Mouse (Mus musculus): ENCODE results near the gene Arhgef10l. TPM values are rescaled to one million over a fixed set of nuclear protein-coding genes. Genes with fewer than 3 reads are reported as not detected.
"Not testable (repeated sequence)": the region's sequence is repeated elsewhere in the genome, so short reads cannot be mapped to it uniquely, and the experiment has no call there.

Arhgef10l gene
- polyA plus RNA-seq, 1 experiment from 2014 or later: 21.9 TPM

DNA sequence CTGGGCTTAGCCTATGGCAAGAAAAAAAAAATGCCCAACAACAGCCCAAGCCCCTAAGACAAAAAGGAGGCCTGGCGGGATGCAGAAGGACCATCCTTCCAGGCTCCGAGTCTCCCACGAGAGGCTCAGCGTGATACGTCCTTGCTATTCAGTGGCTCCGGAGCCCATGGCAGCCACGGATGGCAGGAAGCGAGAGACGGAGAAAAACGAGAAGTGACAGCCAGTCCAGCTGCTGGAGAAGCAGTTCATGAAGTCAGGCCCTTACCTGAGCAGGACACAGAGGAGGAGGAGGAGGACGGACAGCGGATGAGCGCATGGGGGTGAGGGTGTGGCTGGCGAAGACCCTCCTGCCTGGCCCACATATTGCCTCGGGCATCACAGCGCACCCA lies 84.5 kb downstream of the Arhgef10l start:
- Histone ChIP-seq H3K4me2 (replicated peaks) (no peak overlapping the region), H3K36me3 (replicated peaks; ENCODE audit: control insufficient read depth, insufficient read depth) (peaks cover 75% of the 10 kb centered on the region), H3K27ac (no peak overlapping the region), H3K9ac (no peak overlapping the region), H3K9me3 (ENCODE audit: control insufficient read depth, low read length) (no peaks in the 10 kb centered on the region), H3K27me3 (ENCODE audit: control insufficient read depth, insufficient read depth, low read length) (no peaks in the 10 kb centered on the region), H3K4me3 (replicated peaks; ENCODE audit: low read length) (no peak overlapping the region), H3K4me1 (replicated peaks; ENCODE audit: control insufficient read depth, insufficient read depth, low read length) (no peaks in the 10 kb centered on the region)
- DNase-seq (ENCODE audit: low spot score): no peak
- 70% methylated on average over 16 of the region's 16 CpGs for WGBS
- no peak for ATAC-seq (ENCODE audit: low FRiP score)

DNA sequence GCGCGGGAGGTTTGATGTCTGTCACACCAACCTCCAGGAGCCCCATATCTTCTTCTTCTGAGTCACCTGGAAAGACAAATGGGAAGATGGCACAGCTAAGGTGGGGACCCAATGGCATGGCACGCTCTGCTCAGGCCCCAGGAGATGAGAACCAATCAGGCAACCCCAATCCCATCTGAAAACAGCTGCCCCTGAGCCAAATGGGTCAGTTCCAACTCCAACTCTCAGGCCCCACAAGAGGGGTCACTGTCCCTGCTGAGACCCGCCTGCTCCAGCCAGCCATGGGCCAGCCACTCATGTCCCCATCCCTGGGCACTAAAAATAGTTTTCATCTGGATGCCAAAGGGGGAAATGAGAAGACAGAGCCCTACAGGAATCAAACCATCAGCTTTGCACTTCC lies 84.9 kb downstream of the Arhgef10l start:
- Histone ChIP-seq H3K36me3 (replicated peaks; ENCODE audit: control insufficient read depth, insufficient read depth) (peaks cover 78% of the 10 kb centered on the region), H3K9me3 (ENCODE audit: control insufficient read depth, low read length) (no peaks in the 10 kb centered on the region), H3K27ac (no peak overlapping the region), H3K9ac (no peak overlapping the region), H3K4me2 (replicated peaks) (no peak overlapping the region), H3K27me3 (ENCODE audit: control insufficient read depth, insufficient read depth, low read length) (no peaks in the 10 kb centered on the region), H3K4me3 (replicated peaks; ENCODE audit: low read length) (no peak overlapping the region), H3K4me1 (replicated peaks; ENCODE audit: control insufficient read depth, insufficient read depth, low read length) (no peaks in the 10 kb centered on the region)
- 96% methylated on average over 4 of the region's 4 CpGs for WGBS
- no peak for DNase-seq (ENCODE audit: low spot score)
- ATAC-seq (ENCODE audit: low FRiP score): no peak

DNA sequence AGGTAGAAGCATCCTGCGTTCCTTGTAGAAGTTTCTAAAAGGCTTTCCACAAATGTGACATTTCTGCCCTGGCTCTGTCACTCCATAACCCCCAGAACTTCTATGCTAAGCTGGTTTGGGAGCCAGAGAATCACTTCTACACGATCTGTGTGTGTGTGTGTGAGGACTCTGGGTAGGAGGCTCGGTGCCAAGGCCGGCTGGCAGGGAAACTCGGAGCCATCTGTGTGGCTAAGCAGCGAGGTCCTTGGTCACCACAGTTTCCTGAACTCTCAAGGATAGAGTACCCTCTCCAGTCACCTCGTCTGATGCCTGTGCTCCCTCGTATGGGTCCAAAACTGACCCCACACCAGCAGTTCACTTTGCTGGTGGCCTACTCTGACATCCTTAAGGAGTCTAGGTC lies 86.2 kb downstream of the Arhgef10l start:
- no peak overlapping the region for H3K4me3 ChIP-seq (replicated peaks; ENCODE audit: low read length)
- no peak overlapping the region for H3K27ac ChIP-seq
- H3K27me3 ChIP-seq (ENCODE audit: control insufficient read depth, insufficient read depth, low read length): no peaks in the 10 kb centered on the region
- H3K9me3 ChIP-seq (ENCODE audit: control insufficient read depth, low read length): no peaks in the 10 kb centered on the region
- H3K4me1 ChIP-seq (replicated peaks; ENCODE audit: control insufficient read depth, insufficient read depth, low read length): no peaks in the 10 kb centered on the region
- no peak overlapping the region for H3K4me2 ChIP-seq (replicated peaks)
- ATAC-seq (ENCODE audit: low FRiP score) (no peak), DNase-seq (ENCODE audit: low spot score) (no peak)
- WGBS: 79% methylated on average over 8 of the region's 8 CpGs
- peaks cover 88% of the 10 kb centered on the region for H3K36me3 ChIP-seq (replicated peaks; ENCODE audit: control insufficient read depth, insufficient read depth)
- H3K9ac ChIP-seq: no peak overlapping the region

DNA sequence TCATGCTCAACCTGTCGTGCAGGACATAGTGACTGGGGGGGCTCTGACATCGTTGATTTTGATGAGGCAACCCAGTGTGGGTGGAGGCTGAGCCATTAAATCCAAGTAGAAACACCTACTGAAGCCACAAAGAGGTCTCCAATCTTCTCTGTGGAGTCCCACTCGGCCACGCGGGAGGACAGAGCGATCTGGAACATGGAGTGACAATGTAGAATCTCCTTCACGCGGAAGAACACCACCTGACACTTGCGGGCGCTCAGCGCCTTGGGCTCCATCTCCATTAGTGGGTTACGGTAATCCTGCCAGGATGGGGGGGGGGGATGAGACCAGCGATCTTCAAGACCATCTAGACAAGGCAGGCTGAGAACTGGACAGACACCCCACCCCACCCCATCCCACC lies 86.7 kb downstream of the Arhgef10l start:
- no peaks in the 10 kb centered on the region for H3K27me3 ChIP-seq (ENCODE audit: control insufficient read depth, insufficient read depth, low read length)
- H3K4me3 ChIP-seq (replicated peaks; ENCODE audit: low read length): no peak overlapping the region
- H3K9me3 ChIP-seq (ENCODE audit: control insufficient read depth, low read length): no peaks in the 10 kb centered on the region
- no peaks in the 10 kb centered on the region for H3K4me1 ChIP-seq (replicated peaks; ENCODE audit: control insufficient read depth, insufficient read depth, low read length)
- 96% methylated on average over 13 of the region's 13 CpGs for WGBS
- H3K36me3 ChIP-seq (replicated peaks; ENCODE audit: control insufficient read depth, insufficient read depth): peaks cover 90% of the 10 kb centered on the region
- no peak for ATAC-seq (ENCODE audit: low FRiP score)
- DNase-seq (ENCODE audit: low spot score): no peak
- no peak overlapping the region for H3K27ac ChIP-seq
- no peak overlapping the region for H3K4me2 ChIP-seq (replicated peaks)
- no peak overlapping the region for H3K9ac ChIP-seq

DNA sequence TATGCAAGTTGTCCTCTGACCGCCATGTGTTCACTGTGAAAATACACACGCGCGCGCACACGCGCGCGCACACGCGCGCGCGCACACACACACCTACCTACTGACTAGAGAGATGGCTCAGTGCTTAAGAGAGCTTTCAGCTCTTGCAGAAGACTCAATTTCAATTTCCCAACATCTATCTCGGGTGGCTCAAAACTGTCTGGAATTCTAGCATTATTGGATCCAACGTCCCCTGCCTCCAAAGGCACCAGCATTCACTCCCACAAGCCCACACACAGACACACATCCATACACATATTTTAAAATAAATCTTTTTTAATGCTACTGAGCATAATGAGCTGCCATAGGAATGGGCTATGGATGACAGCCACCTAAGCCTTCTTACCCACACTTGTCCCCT lies 89.2 kb downstream of the Arhgef10l start:
- Histone ChIP-seq H3K9me3 (ENCODE audit: control insufficient read depth, low read length) (no peaks in the 10 kb centered on the region), H3K36me3 (replicated peaks; ENCODE audit: control insufficient read depth, insufficient read depth) (peaks cover 95% of the 10 kb centered on the region), H3K4me2 (replicated peaks) (no peak overlapping the region), H3K27me3 (ENCODE audit: control insufficient read depth, insufficient read depth, low read length) (no peaks in the 10 kb centered on the region), H3K4me1 (replicated peaks; ENCODE audit: control insufficient read depth, insufficient read depth, low read length) (no peaks in the 10 kb centered on the region), H3K27ac (no peak overlapping the region), H3K9ac (no peak overlapping the region), H3K4me3 (replicated peaks; ENCODE audit: low read length) (no peak overlapping the region)
- DNase-seq (ENCODE audit: low spot score) (no peak), ATAC-seq (ENCODE audit: low FRiP score) (no peak)
- WGBS: 99% methylated on average over 16 of the region's 16 CpGs

DNA sequence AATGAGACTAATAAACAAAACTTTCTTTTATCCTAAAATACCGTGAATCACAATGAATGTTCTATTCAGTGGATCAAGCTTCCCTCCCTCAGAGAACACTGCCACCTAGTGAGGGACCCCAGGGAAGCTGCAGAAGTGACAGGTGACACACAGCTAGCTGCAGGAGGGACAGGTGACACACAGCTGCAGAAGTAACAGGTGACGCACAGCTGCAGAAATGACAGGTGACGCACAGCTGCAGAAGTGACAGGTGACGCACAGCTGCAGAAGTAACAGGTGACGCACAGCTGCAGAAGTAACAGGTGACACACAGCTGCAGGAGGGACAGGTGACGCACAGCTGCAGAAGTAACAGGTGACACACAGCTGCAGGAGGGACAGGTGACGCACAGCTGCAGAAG lies 90.9 kb downstream of the Arhgef10l start:
- not testable (repeated sequence) for H3K4me1 ChIP-seq (replicated peaks; ENCODE audit: control insufficient read depth, insufficient read depth, low read length); H3K9me3 ChIP-seq (ENCODE audit: control insufficient read depth, low read length); DNase-seq (ENCODE audit: low spot score); H3K4me3 ChIP-seq (replicated peaks; ENCODE audit: low read length); H3K27ac ChIP-seq; ATAC-seq (ENCODE audit: low FRiP score); H3K27me3 ChIP-seq (ENCODE audit: control insufficient read depth, insufficient read depth, low read length); H3K4me2 ChIP-seq (replicated peaks); H3K9ac ChIP-seq
- peaks cover 89% of the 10 kb centered on the region for H3K36me3 ChIP-seq (replicated peaks; ENCODE audit: control insufficient read depth, insufficient read depth)
- WGBS: 89% methylated on average over 7 of the region's 7 CpGs

DNA sequence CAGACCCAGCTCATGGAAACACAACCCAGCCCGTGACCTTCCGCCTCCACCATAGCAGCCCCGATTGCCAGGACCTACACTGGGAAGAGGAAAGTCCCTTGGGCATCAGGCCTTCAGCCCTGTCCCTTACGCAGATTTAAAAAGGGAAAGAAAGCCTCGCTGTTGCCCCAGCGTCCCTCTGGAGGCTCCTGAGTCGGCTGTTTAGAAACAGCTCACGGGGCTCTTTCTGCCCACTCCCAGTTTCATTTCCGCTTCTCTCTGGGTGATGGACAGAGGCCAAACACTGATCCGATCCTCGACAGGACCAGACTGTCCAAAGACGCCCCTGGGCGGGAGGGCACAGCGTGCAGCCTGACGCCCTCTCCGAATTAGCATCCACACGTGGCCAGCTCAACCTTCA lies 93.4 kb downstream of the Arhgef10l start:
- H3K4me3 ChIP-seq (replicated peaks; ENCODE audit: low read length): no peak overlapping the region
- no peak overlapping the region for H3K4me2 ChIP-seq (replicated peaks)
- no peaks in the 10 kb centered on the region for H3K4me1 ChIP-seq (replicated peaks; ENCODE audit: control insufficient read depth, insufficient read depth, low read length)
- H3K27me3 ChIP-seq (ENCODE audit: control insufficient read depth, insufficient read depth, low read length): no peaks in the 10 kb centered on the region
- no peaks in the 10 kb centered on the region for H3K9me3 ChIP-seq (ENCODE audit: control insufficient read depth, low read length)
- H3K36me3 ChIP-seq (replicated peaks; ENCODE audit: control insufficient read depth, insufficient read depth): peaks cover 90% of the 10 kb centered on the region
- H3K9ac ChIP-seq: no peak overlapping the region
- whole genome bisulfite sequencing: 86% methylated on average over 17 of the region's 17 CpGs
- no peak overlapping the region for H3K27ac ChIP-seq
- ATAC-seq (ENCODE audit: low FRiP score) (no peak), DNase-seq (ENCODE audit: low spot score) (no peak)

DNA sequence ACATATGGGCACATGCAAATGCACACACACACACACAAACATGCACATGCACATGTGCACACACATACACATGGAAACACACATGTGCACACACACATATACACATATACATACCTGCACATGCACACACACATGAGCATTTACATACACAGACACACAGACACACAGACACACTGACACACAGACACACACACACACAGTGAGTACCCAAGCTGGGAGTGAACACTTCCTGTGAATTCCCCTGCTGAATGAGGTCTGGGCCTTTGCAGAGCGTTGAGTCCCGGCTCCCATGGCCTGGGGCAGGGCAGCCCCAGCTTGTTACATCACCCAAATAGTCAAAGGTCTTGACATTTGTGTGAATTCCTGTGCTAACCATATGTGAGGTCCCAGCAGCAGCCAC lies 96.4 kb downstream of the Arhgef10l start:
- Histone ChIP-seq H3K27me3 (ENCODE audit: control insufficient read depth, insufficient read depth, low read length) (no peaks in the 10 kb centered on the region), H3K27ac (no peak overlapping the region), H3K9me3 (ENCODE audit: control insufficient read depth, low read length) (no peaks in the 10 kb centered on the region), H3K4me3 (replicated peaks; ENCODE audit: low read length) (no peak overlapping the region), H3K4me1 (replicated peaks; ENCODE audit: control insufficient read depth, insufficient read depth, low read length) (no peaks in the 10 kb centered on the region), H3K36me3 (replicated peaks; ENCODE audit: control insufficient read depth, insufficient read depth) (peaks cover 85% of the 10 kb centered on the region), H3K9ac (no peak overlapping the region), H3K4me2 (replicated peaks) (no peak overlapping the region)
- 90% methylated on average over 2 of the region's 2 CpGs for WGBS
- no peak for ATAC-seq (ENCODE audit: low FRiP score)
- DNase-seq (ENCODE audit: low spot score): no peak

DNA sequence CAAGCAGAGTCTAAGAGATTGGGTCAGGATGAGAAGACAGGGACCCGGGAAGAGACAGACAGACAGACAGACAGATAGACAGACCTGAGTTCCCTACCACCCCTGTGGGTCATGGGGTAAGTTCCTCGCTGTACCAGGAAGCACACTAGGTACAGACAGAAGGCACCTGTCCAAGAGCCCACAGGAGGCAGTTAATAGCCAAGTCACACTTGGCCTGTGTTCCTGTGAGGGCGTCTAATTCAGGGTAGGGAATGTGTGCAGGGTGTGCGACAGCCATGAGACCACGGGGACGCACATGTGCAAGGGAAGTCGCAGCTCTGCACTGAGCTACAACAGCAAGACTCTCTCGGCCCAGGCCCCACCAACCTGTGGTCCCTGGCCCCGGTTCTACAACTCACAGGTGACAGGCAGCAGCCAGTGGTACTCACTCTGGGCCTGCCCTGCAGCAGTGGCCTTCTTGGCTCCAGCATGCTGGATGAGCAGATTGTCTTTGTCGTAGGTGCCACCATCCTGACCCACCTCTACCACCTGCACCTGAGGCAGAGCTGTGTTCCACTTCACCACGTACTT lies 97.8 kb downstream of the Arhgef10l start:
- DNase-seq (ENCODE audit: low spot score) (no peak), ATAC-seq (ENCODE audit: low FRiP score) (no peak)
- no peak overlapping the region for H3K9ac ChIP-seq
- peaks cover 85% of the 10 kb centered on the region for H3K36me3 ChIP-seq (replicated peaks; ENCODE audit: control insufficient read depth, insufficient read depth)
- H3K4me3 ChIP-seq (replicated peaks; ENCODE audit: low read length): no peak overlapping the region
- no peak overlapping the region for H3K4me2 ChIP-seq (replicated peaks)
- no peak overlapping the region for H3K27ac ChIP-seq
- H3K27me3 ChIP-seq (ENCODE audit: control insufficient read depth, insufficient read depth, low read length): no peaks in the 10 kb centered on the region
- H3K4me1 ChIP-seq (replicated peaks; ENCODE audit: control insufficient read depth, insufficient read depth, low read length): no peaks in the 10 kb centered on the region
- H3K9me3 ChIP-seq (ENCODE audit: control insufficient read depth, low read length): no peaks in the 10 kb centered on the region
- 97% methylated on average over 11 of the region's 11 CpGs for WGBS

DNA sequence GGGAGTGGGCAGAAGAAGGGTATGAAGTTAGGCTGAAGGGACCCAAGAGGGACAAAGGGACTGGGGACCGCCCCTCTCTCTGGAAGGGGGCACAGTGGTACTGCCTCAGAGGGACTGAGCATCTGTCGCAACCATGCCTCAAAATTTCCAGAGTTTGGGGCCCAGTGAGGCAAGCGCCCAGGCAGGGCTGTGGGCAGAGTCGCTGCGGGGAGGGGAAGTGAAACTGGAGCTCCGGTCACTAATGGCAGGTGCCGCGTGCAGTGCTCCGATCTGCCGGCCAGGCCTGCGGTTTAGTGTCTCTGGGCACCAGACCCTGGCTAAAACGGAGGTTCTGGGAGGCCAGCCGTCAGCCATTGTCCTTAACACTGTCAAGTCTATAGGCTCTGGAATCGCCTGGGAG lies 99.0 kb downstream of the Arhgef10l start:
- WGBS: 91% methylated on average over 14 of the region's 14 CpGs
- DNase-seq (ENCODE audit: low spot score) (no peak), ATAC-seq (ENCODE audit: low FRiP score) (no peak)
- H3K9me3 ChIP-seq (ENCODE audit: control insufficient read depth, low read length): peaks cover under 1% of the 10 kb centered on the region; the same call in 1 of the 2 replicates
- H3K36me3 ChIP-seq (replicated peaks; ENCODE audit: control insufficient read depth, insufficient read depth): peaks cover 86% of the 10 kb centered on the region
- H3K9ac ChIP-seq: no peak overlapping the region
- no peak overlapping the region for H3K27ac ChIP-seq
- no peak overlapping the region for H3K4me2 ChIP-seq (replicated peaks)
- no peaks in the 10 kb centered on the region for H3K27me3 ChIP-seq (ENCODE audit: control insufficient read depth, insufficient read depth, low read length)
- no peak overlapping the region for H3K4me3 ChIP-seq (replicated peaks; ENCODE audit: low read length)
- no peaks in the 10 kb centered on the region for H3K4me1 ChIP-seq (replicated peaks; ENCODE audit: control insufficient read depth, insufficient read depth, low read length)

Measured in hindbrain, embryonic 14.5 days (tissue).